Mouse (Mus musculus) bone marrow, adult 2 months (tissue): Measurements from ENCODE around the gene Ifrd1.

Experiments used
- CTCF ChIP-seq: fragments of 200-500 bp; IDR thresholded peaks from 2 replicates; pipeline ENCODE4 v1.5.1; 2011; ENCODE audit warnings: low read length, control low read depth; ENCODE audit not compliant: control insufficient read depth, insufficient read depth
- POLR2A ChIP-seq: fragments of 200-500 bp; IDR thresholded peaks from 2 replicates; pipeline ENCODE4 v1.6.1; 2011; ENCODE audit warnings: low read depth, mild to moderate bottlenecking, control low read depth, low read length, borderline replicate concordance; ENCODE audit not compliant: control insufficient read depth

DNA sequence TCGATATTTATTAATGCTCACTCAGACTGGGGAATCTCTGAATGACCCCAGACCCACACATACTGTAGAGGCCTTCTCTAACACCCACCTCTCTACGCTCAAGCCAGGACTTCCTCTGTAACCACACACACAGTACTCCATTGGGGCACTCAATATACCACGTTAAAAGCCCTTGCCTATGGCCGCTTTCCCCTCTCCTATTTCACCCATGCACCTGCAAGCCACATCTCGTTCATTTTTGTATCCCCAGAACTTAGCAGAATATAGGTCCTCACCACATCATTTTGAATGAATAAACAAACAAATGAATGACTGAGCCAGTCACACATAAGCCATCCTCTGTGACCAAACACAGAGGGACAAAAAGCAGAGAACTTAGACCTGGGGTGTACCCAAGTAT lies 3.4 kb downstream of the Ifrd1 start:
- TF ChIP-seq CTCF (no peak), POLR2A (no peak)
